Mouse (Mus musculus) CD4-positive helper T cell, adult 2 months (primary cell): ENCODE data around the gene Srgap3.

Experiments
- DNase-seq: peaks from one replicate; pipeline ENCODE4 v3.0.0-alpha.2; 2012; ENCODE audit warnings: low read depth, missing footprints, low spot score

Srgap3 gene

DNA sequence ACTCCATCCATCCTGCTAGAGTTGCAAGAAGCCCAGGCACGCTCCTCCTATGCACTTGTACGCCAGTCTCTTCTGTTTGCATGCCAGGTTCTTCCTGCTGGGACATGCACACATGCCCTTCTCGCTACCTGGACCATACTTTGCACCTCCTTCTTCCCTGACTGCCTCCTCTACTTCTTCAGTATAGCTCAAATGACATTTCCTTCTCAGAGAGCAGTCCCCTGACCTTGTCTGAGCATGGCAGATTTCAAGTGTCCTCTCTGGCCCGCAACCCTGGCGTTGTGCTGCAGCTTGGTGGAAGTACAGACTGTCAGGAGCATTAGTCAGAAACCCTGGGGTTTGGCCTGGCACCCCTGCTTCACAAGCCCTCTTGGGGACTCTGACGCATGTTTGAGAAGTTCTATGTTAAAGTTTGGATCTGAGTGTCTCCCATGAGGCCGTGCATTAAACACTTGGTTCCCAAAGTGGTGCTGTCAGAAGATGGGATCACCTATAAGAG, 128.6 kb downstream of the Srgap3 start:
- DNase-seq = no peak

DNA sequence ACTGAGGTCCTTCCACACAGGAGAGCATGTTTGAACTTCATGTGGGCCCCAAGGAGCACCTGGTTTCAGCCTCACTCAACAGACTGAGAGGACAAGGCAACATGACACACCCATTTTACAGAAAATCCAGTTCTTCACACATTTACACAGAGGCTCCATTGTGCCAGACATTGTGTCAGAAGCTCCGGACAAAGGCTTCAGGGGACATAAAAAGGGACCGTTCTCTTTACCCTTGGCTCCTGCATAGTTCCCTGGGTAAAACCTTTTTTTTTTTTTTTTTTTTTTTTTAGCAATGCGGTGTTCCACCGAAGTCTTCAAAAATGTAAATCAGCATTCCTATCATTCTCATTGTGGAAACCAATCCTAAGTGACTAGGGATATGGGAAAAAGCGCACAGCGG, 131.5 kb downstream of the Srgap3 start:
- no peak for DNase-seq

DNA sequence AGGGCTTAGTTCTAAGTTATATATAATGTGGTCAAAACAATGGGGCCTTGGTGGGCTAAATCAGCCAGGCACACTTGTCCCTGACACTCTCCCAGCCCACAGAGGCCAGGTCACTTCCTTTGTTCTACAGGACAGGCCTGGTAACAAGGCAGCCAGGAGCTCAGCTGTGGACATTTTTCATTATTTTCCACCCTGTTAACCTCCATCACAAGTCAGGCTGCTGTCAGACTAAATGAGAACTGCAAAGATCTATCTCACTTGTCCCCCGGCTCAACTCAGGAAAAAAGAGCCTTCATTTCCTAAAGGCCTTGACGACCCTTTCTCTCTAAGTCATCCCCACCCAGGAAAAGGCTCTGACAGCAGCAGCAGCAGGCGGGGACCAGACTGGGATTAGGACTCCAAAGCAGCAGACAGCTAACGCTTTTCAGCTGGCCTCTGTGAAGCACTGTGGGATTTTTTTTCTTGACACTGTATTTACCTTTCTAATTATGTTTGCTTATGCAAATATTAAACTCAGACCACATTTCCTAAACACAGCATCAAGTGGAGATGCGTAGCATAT, 132.5 kb downstream of the Srgap3 start:
- no peak for DNase-seq

DNA sequence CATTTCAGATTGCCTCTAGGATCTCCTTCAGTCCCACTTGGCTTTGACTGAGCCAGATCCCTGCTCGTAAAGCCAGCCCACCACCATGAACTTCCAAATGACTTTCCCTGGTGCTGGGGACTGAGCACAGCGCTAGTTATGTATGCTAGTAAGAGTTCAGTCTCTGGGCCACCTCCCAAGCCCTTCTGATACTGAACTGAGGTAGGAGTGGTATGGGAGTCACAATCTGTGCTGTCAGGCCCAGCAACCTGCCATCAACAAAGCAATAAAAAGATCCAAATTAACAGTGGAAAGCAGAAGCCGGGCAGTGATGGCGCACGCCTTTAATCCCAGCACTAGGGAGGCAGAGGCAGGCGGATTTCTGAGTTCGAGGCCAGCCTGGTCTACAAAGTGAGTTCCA, 134.2 kb downstream of the Srgap3 start:
- no peak for DNase-seq

- no peak for DNase-seq
These were observed 136.6 kb downstream of the Srgap3 start for GRCm38 (mm10) chr6:112810521-112810830.

GRCm38 (mm10) chr6:112809658-112810520, 137.2 kb downstream of the Srgap3 start:
- DNase-seq = no peak

- no peak for DNase-seq
These were observed 138.3 kb downstream of the Srgap3 start for GRCm38 (mm10) chr6:112808738-112809137.

DNA sequence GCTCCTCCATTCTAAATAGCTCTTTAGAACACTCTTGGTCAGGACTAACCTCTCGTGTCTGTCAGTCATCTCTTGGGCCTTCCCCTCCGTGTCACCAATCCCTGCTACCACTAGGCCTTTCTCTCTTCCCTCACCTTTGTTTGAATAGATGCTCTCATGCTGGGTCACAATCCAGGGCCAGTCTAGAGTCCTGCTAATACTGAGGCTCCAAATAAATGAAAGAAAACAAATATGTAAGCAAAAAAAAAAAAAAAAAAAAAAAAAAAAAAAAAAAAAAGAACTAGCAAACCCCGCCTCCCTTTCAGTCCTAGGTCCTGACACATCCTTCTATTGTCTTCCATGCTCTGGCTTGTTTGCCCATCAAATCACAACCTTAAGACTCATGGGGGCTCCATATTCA, 145.1 kb downstream of the Srgap3 start:
- no peak for DNase-seq

DNA sequence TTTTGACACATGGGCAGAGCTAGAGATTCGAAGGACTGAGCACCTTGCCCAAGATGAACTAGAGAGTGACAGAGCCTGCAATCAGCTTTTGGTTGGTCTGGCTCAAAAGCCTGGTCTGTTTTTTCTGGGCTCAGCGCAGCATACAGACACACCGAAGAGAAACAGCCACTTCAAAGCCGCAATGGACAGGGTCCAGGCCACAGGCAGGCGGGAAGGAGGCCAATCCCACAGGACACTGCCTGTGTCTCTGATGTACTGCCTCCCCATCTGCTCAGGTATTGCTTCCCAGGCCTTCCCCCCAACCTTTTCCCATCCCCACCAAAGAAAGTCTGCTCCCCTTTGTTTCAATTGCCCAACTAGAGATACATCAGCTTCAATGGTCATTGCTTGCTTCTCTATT, 148.7 kb downstream of the Srgap3 start:
- DNase-seq = no peak

GRCm38 (mm10) chr6:112796607-112797006, 150.5 kb downstream of the Srgap3 start:
- no peak for DNase-seq

DNA sequence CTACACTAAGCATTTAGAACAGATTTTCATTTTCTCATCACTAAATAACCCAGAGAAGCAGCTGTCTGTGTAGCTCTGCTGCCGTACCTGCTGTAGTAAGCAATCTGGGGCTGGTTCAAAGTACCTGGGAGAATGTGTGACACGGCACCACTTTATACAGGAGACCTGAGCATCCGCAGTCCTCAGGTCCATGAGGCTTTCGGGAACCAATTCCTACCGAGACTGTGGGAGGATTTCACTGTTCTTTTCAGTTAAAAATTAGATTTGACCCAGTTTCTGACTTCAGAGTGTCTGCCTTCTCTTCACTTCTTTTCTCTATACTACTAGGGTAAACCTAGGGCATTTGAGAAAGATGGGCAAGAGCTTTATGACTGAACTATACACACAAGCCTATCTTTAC, 153.2 kb downstream of the Srgap3 start:
- no peak for DNase-seq

DNA sequence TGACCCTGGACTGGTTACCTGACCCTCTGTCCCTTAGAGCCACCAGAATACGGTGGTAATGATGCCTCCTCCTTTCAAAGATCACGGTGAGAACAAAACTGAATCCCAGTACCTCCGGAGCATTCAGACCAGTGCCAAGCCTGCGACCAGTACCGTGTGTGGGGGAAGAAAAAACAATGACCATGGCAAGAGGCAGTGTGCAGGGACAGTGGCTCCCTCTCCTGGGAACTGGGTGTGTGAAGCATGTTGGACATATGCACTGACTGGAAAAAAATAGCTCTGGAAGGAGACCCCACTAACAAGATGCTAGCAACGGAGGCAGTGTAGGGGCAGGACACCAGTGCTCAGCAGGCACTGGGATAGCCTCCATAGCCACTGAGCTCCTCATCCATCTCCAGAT, 157.2 kb downstream of the Srgap3 start:
- DNase-seq = no peak

- no peak for DNase-seq
These were observed 158.4 kb downstream of the Srgap3 start for GRCm38 (mm10) chr6:112788617-112789016.

DNA sequence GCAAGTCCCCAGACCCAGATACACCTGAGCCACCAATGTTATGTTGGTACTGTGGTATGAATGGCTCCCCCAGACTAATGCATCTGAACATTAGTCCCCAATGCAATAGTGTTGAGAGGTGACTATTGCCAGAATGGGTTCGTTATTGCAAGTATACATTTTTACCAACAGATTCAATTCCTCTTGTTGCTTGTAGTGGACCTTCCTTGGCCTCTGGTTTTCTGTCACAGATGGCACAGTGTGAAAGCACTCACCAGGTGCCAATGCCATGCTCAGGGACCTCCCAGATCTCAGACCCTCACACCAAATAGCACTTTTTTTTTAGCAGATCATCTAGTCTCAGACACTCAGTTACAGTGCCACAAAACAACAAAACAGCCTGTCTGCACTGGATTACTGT, 158.9 kb downstream of the Srgap3 start:
- no peak for DNase-seq

GRCm38 (mm10) chr6:112781409-112782093, 165.5 kb downstream of the Srgap3 start:
- no peak for DNase-seq

- no peak for DNase-seq
These were observed 168.9 kb downstream of the Srgap3 start for GRCm38 (mm10) chr6:112778211-112778610.

GRCm38 (mm10) chr6:112776718-112777117, 170.3 kb downstream of the Srgap3 start:
- DNase-seq = no peak

DNA sequence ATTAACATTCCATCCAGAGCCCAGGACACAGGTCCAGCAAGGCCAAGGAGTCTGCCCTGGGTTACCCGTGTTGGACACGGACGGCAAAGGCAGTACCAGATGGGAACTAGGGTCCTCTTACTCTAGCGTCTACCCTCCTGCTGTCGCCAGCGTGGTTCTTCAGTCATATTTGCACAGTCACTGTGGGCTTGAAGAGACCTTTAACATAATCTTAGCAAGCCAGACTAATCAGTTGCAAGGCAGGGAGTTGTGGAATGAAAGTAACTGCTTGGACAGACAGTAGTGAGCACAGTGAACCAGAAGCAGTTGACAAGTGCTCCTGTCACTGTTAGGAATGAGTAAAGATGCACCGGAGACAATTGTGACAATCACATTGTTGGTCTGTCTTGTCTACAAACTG, 173.3 kb downstream of the Srgap3 start:
- no peak for DNase-seq

DNA sequence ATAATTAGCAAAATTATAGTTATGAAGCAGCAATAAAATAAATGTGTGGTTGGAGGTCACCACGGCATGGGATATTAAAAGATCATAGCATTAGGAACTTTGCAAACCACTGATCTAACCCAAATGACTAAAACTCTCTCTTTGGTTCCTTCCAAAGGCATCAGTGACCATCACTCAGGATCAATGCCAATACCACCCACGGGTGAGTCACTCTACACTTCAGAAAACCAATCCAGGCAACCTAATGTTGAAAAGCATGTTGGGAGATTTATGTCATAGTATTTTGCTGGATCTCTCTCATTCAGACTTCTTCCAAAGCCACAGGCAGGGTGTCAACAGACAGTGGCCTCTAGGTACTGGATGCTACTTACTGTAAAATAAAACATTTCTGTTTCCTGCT, 176.1 kb downstream of the Srgap3 start:
- DNase-seq = no peak

- no peak for DNase-seq
These were observed 188.5 kb downstream of the Srgap3 start for GRCm38 (mm10) chr6:112758541-112758940.

GRCm38 (mm10) chr6:112756866-112757265, 190.2 kb downstream of the Srgap3 start:
- no peak for DNase-seq

DNA sequence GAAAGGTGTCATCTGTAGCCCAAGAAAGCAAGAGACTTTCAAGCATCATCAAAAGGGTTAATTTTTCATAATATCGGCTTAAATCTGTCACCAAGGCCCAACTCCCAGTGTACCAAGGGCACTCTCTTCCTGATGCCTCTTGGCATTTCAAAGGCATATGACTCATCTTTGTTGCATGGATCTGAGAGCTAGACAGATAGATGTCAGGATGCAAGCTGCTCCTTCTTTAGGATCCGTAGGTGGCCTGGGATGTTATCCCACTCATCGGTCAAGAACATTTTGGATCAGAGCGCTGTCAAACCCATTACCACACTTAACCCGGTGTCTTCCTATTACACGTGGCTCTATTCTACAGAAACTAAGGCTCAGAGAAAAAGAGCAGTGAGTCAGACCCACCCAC, 192.1 kb downstream of the Srgap3 start:
- DNase-seq = no peak

- no peak for DNase-seq
These were observed 194.5 kb downstream of the Srgap3 start for GRCm38 (mm10) chr6:112752517-112752916.
